Mouse (Mus musculus) olfactory bulb, adult 2 months (tissue): Measurements from ENCODE around the gene Chst4.

Source experiments
- CTCF ChIP-seq: fragments of 200-500 bp; IDR thresholded peaks from 2 replicates; pipeline ENCODE4 v1.5.1; 2012; ENCODE audit warnings: low read depth, mild to moderate bottlenecking, low read length, moderate library complexity; ENCODE audit not compliant: insufficient read depth
- POLR2A ChIP-seq: fragments of 200-500 bp; IDR thresholded peaks from 2 replicates; pipeline ENCODE4 v1.6.1; 2012; ENCODE audit warnings: mild to moderate bottlenecking, low read depth, low read length, moderate library complexity; ENCODE audit not compliant: insufficient read depth

DNA sequence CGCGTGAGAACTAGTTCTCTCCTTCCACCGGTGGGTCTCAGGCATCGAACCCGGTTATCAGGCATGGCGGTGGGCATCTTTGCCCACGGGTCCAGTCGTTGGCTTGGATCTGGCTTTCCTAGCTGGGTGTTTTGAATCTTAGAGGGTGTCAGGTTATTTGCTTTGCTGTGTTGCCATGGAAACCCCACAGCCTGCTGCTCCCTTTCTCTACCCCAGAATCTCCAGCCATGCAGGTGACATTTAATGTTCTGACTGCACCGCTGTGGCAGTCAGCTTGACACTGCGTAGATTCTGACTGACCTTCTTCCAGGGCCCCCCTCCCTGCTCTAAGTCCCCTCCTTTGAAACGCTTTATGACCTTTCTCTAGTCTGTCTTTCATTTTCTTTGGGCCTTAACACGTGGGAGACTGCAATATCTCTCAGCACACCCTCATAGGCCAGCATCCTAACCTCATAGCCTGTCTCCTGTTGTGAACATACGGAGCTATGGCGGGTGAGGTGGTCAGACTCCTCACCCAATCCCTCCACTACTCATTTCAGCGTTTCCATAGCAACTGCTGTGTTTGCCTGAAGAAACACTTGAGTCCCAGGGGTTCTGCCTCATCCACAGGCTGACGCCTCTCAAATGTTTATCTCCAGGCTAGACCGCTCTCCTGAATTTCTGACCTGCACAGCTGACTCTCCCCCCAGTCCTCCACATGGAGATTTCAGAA lies 33.1 kb downstream of the Chst4 start:
- TF ChIP-seq CTCF (no peak), POLR2A (no peak)
